Mouse (Mus musculus) natural killer cell, adult 2 months (primary cell): ENCODE measurements around the gene Il27ra.
A peak's percentile ranks its signal among the peaks of the same experiment; 100 is the strongest.

Experiments used
- DNase-seq, 2 experiments: peaks; one replicate each; pipeline ENCODE4 v3.0.0; 2022; ENCODE audit warnings: low spot score in 2 of 2

Gene Il27ra

DNA sequence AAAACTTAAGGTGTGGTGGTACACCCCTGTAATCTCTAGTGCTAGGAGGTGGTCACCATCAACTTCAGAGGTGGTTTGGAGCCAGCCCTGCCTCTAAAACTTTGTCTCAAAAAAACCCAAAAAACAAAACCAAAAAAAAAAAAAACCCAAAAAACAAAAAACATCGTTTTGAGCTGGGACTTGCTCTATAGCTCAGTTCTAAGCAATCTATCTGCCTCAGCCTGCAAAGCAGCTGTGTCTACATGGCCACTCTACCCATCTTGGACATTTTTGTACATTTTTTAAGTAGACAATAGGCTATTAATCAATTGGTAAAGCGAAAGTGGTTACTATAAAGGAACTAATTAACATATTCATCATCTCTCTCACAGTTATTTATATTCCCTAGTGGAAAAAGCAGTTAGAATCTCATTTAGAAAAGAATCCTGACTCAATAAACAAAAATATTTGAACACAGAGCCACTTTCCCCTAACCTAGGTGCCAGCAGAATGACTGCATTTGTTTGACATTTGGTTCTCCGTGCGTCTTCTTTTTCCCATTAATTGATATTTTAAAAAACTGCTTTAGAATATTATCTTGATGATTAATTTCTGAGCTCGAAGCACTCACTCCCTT lies 23.2 kb upstream of the Il27ra start:
- DNase-seq = no peak

DNA sequence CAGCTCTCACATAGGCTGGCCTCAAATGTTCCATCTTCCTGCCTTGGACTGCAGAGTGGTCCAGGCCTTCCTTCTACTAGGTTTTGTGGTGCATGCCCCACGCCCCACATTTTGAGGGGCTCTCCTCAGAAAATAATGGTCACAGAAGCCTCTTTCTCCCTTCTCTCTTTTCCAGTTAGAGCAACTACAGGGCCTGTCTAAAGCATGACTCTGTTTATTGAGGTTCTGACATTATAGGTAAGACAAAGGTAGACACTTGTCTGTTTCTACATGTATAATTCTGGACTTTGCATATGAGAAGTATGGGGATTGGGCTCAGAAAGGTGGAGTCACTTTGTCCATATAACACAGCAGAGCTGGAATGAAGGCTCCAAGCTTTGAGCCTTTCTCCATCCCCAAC lies 22.6 kb upstream of the Il27ra start, which contains the start of gene Gm10643:
TSS of gene Gm10643 (minus strand) at position 101 of the 400 bp plus-strand sequence.
- no peak for DNase-seq

DNA sequence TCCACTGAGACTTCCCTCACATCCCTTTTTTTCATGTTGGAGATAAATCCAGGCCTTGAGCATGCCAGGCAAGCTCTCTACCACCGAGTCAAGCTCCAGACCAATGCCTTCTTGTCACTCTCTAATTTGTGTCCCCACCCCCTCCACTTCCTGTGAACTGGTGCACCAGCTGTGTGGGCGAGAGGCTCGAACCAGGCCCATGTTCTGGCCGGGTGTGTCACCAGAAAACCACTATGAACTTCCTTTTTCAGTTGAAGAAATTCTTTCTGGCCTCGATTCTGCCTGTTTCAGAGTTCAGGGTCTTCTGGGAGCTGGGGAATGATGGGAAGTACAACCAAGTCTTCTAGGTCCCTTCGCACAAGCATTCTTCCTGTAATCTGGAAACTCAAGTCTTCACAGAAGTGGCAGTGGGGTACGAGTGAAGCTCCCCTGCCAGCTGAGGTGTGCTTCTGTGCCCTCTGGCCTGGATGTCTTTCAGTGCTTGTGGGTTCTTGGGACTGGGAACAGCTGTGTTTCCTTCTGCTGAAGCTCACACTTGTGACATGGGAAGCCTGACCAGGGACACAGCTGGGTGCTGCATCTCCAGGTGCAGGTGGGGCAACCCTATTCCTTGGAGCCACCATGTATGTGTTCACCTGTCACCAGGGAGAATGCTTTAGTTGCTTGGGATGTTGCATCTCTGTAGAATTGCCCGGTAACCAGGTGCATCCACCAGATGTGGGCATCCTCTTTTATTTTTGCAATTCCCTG lies 21.6 kb upstream of the Il27ra start:
- DNase-seq = peak; percentile 77 to 82

DNA sequence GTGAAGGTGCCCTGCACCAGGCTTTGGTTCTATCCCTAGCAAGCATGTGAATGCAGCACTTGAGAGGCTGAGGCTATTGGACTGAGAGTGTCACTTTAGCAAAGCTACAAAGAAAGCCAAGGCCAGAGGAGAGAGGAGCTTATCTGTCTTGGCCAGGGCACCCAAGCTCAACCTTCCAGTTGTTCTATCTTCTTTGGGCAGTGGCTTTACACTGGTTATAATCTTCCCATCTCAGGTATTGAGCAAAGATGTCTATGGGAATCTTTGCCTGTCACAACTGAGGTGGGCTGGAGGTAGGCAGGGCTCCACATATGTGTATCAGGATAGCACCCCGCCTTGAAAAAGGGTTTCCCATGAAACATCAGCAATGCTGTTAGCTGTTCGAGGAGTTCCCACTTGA lies 17.9 kb upstream of the Il27ra start:
- no peak for DNase-seq

DNA sequence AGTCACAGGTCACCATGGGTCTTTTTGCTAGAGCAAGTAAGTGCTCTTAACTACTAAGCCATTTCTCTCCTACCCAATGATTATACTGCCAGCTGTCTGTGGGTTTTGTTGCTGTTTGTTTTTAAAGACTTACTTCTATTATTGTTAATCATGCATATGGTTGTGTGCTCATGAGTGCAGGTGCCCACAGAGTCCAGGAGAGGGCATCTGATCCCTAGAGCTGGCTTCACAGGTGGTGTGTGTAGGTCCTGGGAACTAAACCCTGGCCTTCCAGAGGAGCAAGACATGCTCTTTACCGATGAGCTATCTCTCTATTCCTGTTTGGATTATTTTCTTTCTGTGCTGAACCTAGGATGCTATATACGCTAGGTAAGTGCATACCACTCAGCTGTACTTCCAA lies 16.8 kb upstream of the Il27ra start:
- DNase-seq = no peak

DNA sequence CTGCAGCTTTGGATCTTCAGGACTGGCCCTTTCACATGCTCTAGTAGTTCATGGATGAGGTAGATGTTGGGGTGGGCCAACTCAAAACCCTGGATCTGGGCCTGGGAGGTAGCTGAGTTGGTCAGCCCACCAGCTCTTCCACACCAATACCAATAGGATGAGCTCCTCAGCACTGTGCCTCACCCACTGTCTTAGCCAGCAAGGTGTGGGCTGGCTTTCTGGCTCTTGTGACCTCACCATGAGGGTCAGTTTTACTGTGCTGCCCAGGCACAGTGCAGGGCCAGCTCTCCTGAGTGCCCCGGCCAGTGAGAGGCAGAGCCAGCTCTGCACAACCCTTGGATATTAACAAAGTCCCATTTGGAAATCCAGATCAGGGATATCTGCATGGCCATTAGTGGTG lies 15.4 kb upstream of the Il27ra start:
- DNase-seq = no peak

DNA sequence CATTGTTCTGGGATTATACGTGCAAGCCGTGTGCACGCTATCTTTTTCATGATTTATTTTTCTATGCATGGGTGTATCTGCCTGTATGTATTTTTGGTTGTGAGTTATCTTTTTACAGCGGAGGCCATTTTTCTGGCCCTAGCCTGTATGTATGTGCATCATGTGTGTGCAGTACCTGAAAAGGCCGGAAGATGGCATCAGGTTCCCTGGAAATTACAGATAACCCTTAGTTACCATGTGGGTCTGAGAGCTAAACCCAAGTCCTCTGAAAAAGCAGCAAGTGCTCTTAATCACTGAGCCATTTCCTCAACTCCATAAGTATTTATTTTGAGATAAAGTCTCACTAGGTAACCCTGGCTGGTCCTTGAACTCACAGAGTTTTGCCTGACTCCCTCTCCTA lies 10.8 kb upstream of the Il27ra start:
- DNase-seq = no peak

DNA sequence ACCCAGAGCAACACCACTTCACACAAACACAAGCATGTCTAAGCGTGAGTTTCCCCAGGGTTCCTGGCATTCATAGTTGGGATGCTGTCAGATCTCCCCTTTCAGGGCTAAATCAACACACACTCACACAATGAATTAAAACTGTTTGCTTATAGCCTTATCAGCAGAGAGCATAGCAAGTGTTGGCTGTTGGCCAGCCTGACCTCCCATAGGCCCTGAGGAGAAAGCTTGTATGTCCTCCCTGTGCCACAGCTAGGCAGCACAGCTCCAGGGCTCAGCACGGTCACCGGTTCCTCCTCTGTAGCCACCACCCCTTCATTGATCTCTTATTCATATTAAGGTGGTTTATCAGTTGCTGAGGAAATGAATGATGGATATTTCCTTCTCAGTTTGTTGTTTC lies 10.4 kb upstream of the Il27ra start:
- DNase-seq = no peak

DNA sequence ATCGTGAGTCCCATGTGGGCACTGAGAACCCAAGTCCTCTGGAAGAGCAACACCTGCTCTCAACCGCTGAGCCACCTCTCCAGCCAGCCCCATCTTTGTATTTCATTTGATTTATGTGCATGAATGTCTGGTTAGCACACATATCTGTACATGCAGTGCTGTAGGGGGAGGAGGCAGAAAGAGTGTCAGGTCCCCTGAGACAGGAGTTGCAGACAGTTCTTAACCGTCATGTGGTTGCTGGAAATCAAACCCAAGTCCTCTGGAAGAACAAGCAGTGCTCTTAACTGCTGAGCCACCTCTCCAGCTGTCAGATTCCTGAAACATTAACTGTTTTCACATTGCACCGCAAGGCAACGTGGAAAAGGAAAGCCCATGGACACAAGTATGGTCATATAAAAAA lies 5.8 kb upstream of the Il27ra start:
- DNase-seq = no peak

DNA sequence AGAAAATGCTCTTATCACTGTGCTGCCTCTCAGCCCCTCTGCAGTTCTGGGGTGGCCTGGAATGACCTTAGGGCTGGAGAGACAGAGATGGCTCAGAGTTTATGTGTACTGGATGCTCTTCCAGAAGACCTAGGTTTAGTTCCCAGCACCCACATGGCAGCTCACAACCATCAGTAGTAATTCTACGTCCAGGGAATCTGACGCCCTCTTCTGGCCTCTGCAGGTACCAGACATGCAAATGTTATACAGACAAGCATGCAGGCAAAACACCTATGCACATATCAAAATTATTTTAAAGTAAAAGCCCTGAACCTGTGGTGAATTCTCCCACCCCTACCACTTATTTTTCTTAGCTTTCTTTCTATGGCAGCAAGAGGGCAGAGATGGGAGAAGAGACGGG lies 4.1 kb upstream of the Il27ra start:
- DNase-seq = no peak

DNA sequence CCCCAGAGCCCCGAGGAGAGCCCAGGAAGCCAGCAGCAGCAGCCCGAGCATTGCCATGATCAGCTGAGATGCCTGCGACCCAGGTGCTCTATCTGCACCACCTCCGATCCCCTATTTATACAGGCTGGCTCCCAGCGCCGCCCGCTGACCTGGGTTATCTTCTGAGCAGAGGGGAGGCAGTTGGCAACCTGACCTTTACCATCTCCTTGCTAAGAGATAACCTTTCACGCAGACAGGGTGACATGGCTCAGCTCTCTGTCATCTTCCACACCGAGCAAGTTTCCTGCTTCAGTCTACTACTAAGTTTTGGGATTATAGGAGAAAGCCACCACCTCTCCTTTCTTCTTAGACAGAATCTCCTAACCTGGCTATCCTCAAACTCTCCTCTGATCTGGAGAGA lies 2.5 kb upstream of the Il27ra start, which contains the start of gene Rln3:
TSS of gene Rln3 (minus strand) at position 101 of the 400 bp plus-strand sequence.
- DNase-seq = no peak

DNA sequence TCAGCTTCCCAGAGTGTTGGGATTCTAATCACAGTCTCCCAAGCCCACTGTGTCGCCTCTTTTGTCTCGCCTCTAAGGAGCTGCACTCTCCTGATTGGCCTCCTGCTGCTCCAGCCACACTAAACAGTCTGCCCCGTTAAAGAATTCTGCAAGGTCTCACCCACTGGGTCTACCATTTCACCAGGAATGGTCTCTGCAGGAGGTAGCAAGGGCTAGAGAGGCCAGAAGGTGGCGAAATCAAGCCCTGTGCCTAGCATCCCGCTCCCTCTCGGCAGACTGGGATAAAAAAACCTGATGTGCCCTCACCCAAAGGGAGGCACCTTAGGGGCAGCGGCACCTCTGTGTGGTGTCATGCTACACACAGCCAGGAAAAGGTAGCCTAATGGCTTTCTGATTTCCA lies 1.7 kb upstream of the Il27ra start:
- no peak for DNase-seq

DNA sequence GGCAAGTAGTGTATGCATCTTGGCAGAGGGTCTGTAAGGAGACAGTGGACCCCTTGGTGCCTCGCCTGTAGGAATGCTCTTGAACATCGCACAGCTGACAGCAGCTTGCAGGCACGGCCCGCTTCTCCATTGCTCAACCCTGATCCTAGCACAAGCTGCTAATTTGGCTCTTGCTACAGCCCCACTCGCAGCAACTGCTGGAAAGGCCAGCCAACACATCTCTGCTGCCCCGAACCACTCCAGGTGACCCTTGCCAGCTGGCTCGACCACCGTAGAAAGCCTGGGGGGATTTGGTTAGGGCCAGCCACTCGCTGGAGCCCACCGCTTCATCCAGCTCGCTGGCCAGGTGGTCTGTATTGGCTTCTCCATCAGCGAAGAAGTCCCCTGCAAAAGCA lies 556 bp upstream of the Il27ra start:
- no peak for DNase-seq

DNA sequence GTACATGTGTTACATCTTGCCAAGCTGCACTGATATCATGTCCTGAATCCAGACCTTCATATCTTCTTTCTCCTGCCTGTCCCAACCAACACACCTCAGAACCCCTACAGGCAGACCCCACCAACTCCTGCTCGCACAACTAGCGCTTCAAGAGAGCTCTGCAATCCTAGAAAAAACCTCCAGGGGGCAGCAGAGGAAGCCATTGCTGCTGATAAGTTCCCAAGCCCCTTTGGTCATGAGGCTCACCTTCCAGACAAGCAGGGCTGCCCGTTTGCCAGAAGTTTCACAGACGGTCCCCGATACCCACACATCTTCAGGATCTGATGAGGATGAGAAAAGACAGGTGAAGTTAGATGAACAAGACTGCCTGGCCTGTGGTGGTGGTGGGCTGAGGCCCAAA lies 3.3 kb downstream of the Il27ra start:
- DNase-seq = peak; percentile 64 to 80

DNA sequence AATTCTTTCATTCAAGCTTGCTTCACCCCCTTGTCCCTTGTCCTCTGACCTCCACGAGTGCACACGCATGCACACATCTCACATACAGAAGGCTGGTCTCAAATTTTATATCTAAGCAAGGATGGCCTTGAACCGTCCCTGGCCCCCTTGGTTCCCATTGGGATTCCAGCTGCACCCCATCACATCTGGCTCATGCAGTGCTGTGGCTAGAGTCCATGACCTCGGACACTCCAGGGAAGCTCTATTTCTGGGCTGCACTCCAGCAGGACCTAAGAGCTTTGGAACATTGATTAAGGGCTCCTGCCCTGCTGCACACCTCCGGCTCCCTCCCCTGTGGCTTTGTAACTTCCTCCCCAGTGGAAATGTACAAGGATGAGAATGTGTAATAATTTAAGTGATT lies 4.4 kb downstream of the Il27ra start:
- no peak for DNase-seq

DNA sequence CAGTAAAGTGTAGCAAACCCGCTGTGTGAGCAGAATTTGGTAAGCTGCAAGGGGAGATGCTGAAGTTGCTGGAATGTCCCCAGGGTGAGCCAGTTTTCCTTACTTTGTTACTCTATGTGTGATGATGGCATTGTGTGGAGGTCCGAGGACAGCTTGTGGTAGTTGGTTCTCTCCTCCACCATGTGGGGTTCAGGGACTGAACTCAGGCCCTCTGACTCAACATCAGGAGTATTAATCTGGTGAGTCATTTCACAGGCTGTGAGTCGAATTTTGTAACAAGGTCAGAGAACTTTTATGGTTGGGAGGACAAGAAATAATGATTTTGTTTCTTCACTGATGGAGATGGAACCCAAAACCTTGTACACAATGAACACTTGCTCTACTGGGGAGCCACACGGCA lies 9.6 kb downstream of the Il27ra start:
- no peak for DNase-seq

DNA sequence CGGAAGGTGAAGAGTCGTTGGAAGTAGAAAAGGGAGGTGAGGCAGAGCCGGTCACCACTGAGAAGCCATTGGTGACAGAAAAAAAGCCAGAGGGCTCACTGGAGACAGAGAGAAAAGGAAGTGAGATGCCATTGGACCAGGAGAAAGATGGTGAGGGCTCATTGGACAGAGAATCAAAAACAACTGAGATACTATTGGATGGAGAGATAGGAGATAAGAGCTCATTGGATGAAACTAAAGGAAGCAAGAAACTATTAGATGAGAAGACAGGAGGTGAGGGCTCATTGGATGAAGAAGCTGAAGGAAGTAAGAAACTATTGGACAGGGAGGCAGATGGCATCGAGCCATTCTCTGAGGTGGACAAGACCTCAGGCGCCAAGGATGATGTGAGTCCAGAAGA lies 13.1 kb downstream of the Il27ra start:
- DNase-seq = no peak

DNA sequence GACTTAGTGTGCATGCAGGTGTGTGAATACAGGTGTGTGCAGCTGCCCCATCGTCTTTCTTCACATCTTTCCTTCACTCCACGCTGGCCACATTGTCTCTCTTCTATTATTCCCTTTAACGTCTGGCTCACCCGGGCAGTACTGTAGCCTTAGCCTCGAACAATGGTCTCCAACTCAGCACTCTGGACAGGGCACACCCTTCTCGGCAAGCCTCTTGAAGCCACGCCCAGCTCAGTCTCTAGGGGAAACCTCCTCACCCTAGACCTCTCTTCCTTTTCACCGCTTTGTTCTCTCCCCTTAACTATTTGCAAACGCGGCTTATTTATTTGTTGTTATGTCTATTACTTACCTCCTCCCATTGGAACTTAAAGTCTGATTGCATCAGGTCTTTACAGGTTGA lies 14.9 kb downstream of the Il27ra start:
- DNase-seq = peak in 1 of 2 experiments; percentile 34

DNA sequence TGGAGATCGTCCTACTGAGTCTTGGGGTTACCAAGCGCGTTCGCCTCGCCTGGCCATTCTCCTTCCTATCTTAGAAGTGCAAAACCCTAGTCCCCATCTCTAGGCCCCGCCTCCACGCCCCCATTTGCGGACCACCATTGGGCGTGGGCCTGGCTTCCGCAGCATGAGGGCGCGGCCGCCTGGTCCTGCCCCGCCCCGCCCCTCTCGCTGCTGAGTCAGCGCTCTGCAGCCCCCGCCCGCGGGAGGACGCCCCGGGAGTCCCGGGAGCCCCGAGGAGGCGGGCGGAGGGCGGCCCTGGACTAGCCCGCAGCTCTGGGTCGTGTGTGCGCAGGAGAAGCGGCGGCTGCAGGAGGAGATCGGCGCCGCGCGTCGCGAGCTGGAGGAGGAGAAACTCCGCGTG lies 16.5 kb downstream of the Il27ra start:
- DNase-seq = no peak

DNA sequence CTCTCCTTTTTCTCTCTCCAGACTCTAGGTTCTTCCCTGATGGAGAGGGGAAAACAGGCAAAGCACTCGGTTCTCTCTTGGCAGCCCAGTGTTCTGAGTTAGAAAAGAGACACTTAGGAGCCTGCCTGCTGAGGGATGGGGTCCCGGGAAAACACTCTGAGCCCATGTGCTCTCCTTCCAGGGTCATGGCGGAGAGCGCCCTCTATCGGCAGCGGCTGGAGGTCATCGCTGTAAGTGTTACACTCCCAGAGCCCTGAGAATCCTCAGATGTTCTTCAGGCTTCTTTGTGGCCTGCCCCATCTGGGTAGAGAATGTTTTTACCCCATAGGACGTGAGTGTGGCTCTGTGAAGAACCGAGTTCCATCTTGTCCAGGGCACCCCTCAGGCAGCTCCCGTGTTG lies 18.2 kb downstream of the Il27ra start:
- peak; percentile 43 to 56 for DNase-seq

DNA sequence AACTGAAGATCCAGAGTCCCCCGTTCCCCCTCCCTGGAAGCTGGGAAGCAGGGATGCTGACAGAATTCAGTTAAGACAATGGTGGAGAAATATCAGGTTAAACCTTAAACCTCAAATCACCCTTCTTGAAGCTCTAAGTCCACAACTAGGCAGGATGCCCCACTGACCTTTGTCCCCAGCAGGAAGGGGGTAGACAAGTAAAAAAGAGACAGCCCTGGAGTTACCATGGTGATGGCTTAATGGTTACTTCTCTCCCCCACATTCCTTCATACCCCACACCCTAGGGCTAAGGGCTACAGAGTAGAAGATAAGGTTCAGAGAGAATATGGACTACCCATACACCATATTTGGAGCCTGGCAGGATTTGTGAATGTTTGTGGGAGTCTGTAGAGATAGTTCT lies 18.8 kb downstream of the Il27ra start:
- no peak for DNase-seq

DNA sequence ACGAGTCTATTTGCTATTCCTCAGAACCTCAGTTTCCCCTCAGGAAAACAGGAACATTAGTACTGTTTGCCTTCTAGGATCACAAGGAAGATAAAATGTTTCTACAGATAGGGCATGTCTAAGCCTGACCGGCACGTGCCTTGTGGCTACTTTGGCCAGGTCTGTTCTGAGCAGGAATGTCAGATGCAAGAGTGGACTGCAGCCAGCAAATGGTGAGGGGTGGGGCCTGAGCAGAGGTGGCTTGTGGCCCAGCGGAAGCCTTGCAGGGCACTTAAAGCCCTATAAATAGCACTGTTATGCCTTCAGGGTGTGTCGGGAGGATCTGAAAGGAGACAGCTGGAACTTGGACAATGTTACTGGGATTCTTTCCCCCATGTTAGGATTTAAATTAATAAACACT lies 19.3 kb downstream of the Il27ra start:
- no peak for DNase-seq

DNA sequence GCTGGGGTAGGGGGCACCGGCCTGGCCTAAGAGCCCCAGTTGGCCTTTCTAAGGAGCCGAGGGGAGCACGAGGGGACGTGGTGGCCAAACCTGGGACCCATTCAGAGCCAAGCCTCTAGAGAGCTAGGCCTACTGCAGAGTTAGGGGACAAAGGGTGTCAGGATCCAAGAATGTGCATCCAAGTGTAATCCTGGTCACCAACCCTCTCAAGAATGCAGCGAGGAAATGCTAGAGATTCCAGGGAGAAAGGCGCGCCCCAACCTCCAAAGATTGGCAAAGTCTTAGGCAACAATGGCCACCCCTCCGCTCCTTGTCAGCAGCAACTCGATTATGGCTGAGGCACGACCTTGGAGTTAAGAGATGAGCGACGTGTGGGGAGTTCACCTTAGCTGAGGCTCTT lies 20.8 kb downstream of the Il27ra start:
- DNase-seq = no peak

DNA sequence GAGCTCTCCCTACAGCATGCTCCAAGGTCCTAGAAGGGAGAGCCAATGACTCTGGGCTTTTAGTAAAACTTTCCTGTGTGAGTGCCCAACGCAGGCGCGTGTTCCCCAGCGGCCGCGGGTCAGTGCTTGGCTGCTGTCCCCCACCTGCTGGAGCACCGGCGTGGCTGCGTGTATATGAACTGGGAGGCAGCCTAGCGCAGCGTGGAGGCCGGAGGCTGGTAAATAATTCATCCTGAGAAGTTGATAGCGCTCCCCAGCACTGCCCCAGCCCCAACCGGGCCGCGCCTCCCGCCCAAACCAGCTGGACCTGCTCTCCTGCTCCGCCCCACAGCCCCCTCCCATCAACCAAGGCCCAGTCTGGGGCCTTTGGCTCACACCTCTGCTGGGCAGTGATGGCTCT lies 21.3 kb downstream of the Il27ra start, which contains the start of gene Palm3:
TSS of gene Palm3 (plus strand) at position 376 of the 400 bp plus-strand sequence.
- no peak for DNase-seq
